Mouse (Mus musculus) limb, embryonic 14.5 days (tissue): Measurements from ENCODE around the gene Stk10. TPM values are rescaled to one million over a fixed set of nuclear protein-coding genes. Genes with fewer than 3 reads are reported as not detected.

Source experiments
- ATAC-seq: fragments of 200-750 bp; cut with Nextera tagmentation; 2 replicates; pipeline ENCODE4 v1.8.0; 2017; ENCODE audit warnings: low read depth, moderate number of reproducible peaks, moderate TSS enrichment; ENCODE audit not compliant: low FRiP score
- DNase-seq: peaks from one replicate; pipeline ENCODE4 v3.0.0-alpha.2; 2015; ENCODE audit warnings: low spot score
- H3K27ac ChIP-seq: fragments of 300-500 bp; sonication (generic); replicated peaks from 2 replicates; pipeline ENCODE4 v1.5.1; 2014; ENCODE audit warnings: low read depth, mild to moderate bottlenecking, low read length, moderate library complexity, mixed read lengths
- H3K27me3 ChIP-seq: fragments of 300-500 bp; sonication (generic); 2 replicates; pipeline ENCODE4 v1.6.1; 2014; ENCODE audit warnings: low read length, mixed read lengths; ENCODE audit not compliant: control insufficient read depth, insufficient read depth
- H3K36me3 ChIP-seq: fragments of 300-500 bp; sonication (generic); 2 replicates; pipeline ENCODE4 v1.6.1; 2014; ENCODE audit warnings: mild to moderate bottlenecking, low read length, moderate library complexity, mixed read lengths; ENCODE audit not compliant: control insufficient read depth, insufficient read depth
- H3K4me1 ChIP-seq: fragments of 300-500 bp; sonication (generic); 2 replicates; pipeline ENCODE4 v1.6.1; 2014; ENCODE audit warnings: antibody characterized with exemption, low read length, mixed read lengths; ENCODE audit not compliant: control insufficient read depth, insufficient read depth
- H3K4me2 ChIP-seq: fragments of 300-500 bp; sonication (generic); replicated peaks from 2 replicates; pipeline ENCODE4 v1.6.1; 2014; ENCODE audit warnings: low read depth, mild to moderate bottlenecking, low read length, moderate library complexity; ENCODE audit not compliant: severe bottlenecking
- H3K4me3 ChIP-seq: fragments of 300-500 bp; sonication (generic); replicated peaks from 2 replicates; pipeline ENCODE4 v1.5.1; 2014; ENCODE audit warnings: low read length
- H3K9ac ChIP-seq: fragments of 300-500 bp; sonication (generic); 2 replicates; pipeline ENCODE4 v1.6.1; 2014; ENCODE audit warnings: mild to moderate bottlenecking, low read depth, low read length, moderate library complexity; ENCODE audit not compliant: severe bottlenecking
- H3K9me3 ChIP-seq: fragments of 300-500 bp; sonication (generic); 2 replicates; pipeline ENCODE4 v1.6.1; 2016; ENCODE audit warnings: low read length; ENCODE audit not compliant: control insufficient read depth
- POLR2A ChIP-seq: fragments of 200-500 bp; IDR thresholded peaks from 2 replicates; pipeline ENCODE4 v1.8.0; 2012; ENCODE audit warnings: inconsistent platforms, mild to moderate bottlenecking, moderate library complexity, borderline replicate concordance; ENCODE audit not compliant: insufficient read depth, insufficient read length; ENCODE audit errors: extremely low read depth
- WGBS: fragments of 180-500 bp; shearing (Covaris S2); extraction: QIAGEN DNeasy Blood & Tissue Kit; methylation state at CpG from one replicate; pipeline ENCODE4 v1.1.7; 2014; 5-methylcytosine and 5-hydroxymethylcytosine counted together
- polyA plus RNA-seq, 2 experiments: library from polyadenylated mRNA; depleted of rRNA in 1 of 2; stranded (reverse) in 1 of 2; unstranded in 1 of 2; fragments of >200 nt; fragmentation: Nextera tagmentation in 1 of 2; extraction: Ambion mirVana in 1 of 2; gene quantifications; 2 replicates each; pipeline versions ENCODE4 v1.2.1 to v1.2.3; 2012 to 2014

Stk10 gene
- polyA plus RNA-seq, 2 experiments: 1.9 to 7.1 TPM

DNA sequence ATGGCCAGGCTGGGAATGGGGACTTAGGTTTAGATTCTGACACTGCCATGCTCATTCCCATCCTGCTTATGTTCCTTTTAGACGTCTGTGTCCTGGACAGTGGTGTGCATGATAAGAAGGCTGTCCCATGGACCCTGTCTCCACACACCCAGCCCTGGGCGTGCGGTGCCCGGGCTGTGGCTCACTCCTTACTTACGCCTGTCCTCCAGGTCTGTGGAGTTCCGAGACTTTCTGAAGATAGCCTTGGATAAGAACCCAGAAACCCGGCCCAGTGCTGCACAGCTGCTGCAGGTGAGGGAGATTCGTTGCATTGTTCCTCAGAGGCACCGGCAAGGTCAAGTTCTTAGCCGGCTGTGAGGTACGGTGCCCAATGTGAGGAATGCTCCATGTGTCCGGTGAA is 56.1 kb downstream of the Stk10 start:
- 91% methylated on average over 12 of the region's 12 CpGs for WGBS
- TF ChIP-seq POLR2A: no peak
- ATAC-seq: no peak
- Histone ChIP-seq H3K4me3 (no peak overlapping the region), H3K4me1 (peaks cover 5% of the 10 kb centered on the region; the same call in 1 of the 2 replicates), H3K36me3 (no peaks in the 10 kb centered on the region; the same call in 1 of the 2 replicates), H3K9me3 (no peaks in the 10 kb centered on the region), H3K4me2 (no peak overlapping the region), H3K9ac (no peak overlapping the region), H3K27ac (no peak overlapping the region), H3K27me3 (no peaks in the 10 kb centered on the region)
- DNase-seq: no peak

GRCm38 (mm10) chr11:32589791-32590190 is 56.7 kb downstream of the Stk10 start:
- DNase-seq (no peak), ATAC-seq (no peak)
- H3K27ac ChIP-seq: no peak overlapping the region
- no peaks in the 10 kb centered on the region for H3K9me3 ChIP-seq
- H3K4me2 ChIP-seq: no peak overlapping the region
- WGBS: 85% methylated on average over 7 of the region's 8 CpGs
- H3K9ac ChIP-seq: no peak overlapping the region
- no peak overlapping the region for H3K4me3 ChIP-seq
- no peak for TF ChIP-seq POLR2A
- peaks cover 5% of the 10 kb centered on the region; the same call in 1 of the 2 replicates for H3K4me1 ChIP-seq
- H3K27me3 ChIP-seq: no peaks in the 10 kb centered on the region
- no peaks in the 10 kb centered on the region; the same call in 1 of the 2 replicates for H3K36me3 ChIP-seq

DNA sequence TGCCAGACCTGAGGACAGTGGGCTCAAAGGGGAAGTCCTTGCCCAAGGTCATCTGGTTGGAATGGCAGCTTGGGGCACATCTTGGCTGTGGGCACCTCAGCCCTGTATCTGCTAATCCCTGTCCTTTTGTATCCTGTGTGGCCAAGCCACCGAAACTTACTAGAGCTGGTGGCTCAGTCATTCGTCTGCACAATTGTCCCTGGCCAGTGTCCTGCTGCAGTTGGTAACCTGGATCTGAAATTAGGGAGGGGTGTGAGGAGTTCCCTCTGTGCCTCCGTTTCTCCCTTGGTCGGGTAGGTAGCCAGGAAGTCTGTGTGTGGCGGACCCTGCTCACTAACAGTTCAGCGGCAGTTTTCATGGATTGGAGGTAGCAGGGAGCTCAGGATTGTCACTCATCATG is 57.1 kb downstream of the Stk10 start:
- Histone ChIP-seq H3K4me2 (no peak overlapping the region), H3K4me1 (peaks cover 5% of the 10 kb centered on the region; the same call in 1 of the 2 replicates), H3K9me3 (no peaks in the 10 kb centered on the region), H3K36me3 (no peaks in the 10 kb centered on the region; the same call in 1 of the 2 replicates), H3K27me3 (no peaks in the 10 kb centered on the region), H3K9ac (no peak overlapping the region), H3K4me3 (no peak overlapping the region), H3K27ac (no peak overlapping the region)
- DNase-seq: no peak
- WGBS: 78% methylated on average over 6 of the region's 6 CpGs
- no peak for ATAC-seq
- TF ChIP-seq POLR2A: no peak

DNA sequence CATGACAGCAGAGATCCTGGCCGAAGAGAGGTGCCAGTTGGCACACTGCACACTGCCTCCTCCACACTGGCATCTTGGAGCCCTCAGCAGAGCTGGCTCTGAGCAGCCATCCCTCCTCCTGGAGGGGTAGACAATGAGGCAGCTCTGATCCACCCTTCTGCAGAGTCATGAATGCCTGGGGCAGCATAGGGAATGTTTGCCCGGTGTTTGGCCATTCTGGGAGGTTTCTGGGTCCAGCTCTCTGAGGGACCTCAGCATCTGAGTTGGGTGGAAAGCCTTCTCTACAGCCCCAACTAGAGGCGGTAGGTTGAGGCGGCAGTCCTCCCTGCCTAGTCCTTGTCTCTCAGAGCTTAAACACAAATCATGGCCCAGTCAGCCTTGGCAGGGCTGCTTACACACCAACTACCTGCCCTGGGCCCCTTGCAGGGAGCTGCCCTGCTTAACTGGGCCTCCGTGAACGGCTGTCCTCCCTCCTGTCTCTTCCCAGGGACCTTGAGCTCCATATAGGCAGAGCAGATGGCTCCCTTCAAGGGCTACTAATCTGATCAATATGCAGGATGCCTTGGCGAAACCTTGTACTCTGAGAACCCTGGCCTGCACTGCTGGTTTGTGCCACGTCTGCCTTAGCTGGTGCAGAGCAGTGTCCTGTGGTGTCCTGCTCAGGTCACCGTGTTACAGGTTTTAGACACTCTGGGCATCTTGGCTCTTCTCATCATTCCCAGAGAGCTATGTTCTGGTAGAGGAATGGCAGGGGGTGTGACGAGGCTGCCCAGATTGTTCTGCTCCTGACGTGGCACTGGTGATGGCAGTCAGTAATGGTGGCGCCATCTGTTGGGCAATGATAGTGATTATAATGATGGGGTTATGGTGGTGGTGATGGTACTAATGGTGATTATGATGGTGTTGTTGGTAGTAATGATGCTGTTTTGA is 59.1 kb downstream of the Stk10 start:
- Histone ChIP-seq H3K4me3 (no peak overlapping the region), H3K4me2 (no peak overlapping the region), H3K9me3 (no peaks in the 10 kb centered on the region), H3K27ac (no peak overlapping the region), H3K27me3 (no peaks in the 10 kb centered on the region), H3K9ac (no peak overlapping the region), H3K36me3 (no peaks in the 10 kb centered on the region; the same call in 1 of the 2 replicates), H3K4me1 (peaks cover 5% of the 10 kb centered on the region; the same call in 1 of the 2 replicates)
- DNase-seq (no peak), ATAC-seq (no peak)
- WGBS: 64% methylated on average over 12 of the region's 12 CpGs
- TF ChIP-seq POLR2A: no peak

- Histone ChIP-seq H3K4me3 (no peak overlapping the region), H3K27ac (no peak overlapping the region), H3K4me2 (no peak overlapping the region), H3K4me1 (peaks cover under 1% of the 10 kb centered on the region; the same call in 1 of the 2 replicates), H3K9ac (no peak overlapping the region), H3K36me3 (no peaks in the 10 kb centered on the region), H3K27me3 (no peaks in the 10 kb centered on the region), H3K9me3 (no peaks in the 10 kb centered on the region)
- DNase-seq: no peak
- no peak for TF ChIP-seq POLR2A
- WGBS: 83% methylated on average over 7 of the region's 7 CpGs
- no peak for ATAC-seq
Observed at GRCm38 (mm10) chr11:32593081-32593480, 60.0 kb downstream of the Stk10 start.
